Comparison of ENCODE assay signal across 7 mouse cellular contexts in genomic region chr10:59907695-59908299, GRCm38 (mm10). TPM values are rescaled to one million over a fixed set of nuclear protein-coding genes. Genes with fewer than 3 reads are reported as not detected.
DNase-seq lines count a peak whose midpoint lies in the region; ATAC-seq and TF ChIP-seq lines count a peak whose summit lies in the region.

No protein-coding gene starts in this region.

- no peaks in the 10 kb centered on the region for H3K36me3 ChIP-seq in midbrain, embryonic 11.5 days (ENCODE audit: control insufficient read depth, insufficient read depth, low read length)
- no peaks in the 10 kb centered on the region for H3K36me3 ChIP-seq in midbrain, embryonic 15.5 days (replicated peaks)
- H3K36me3 ChIP-seq in liver, embryonic 14.5 days (replicated peaks; ENCODE audit: control insufficient read depth, insufficient read depth, low read depth) = no peaks in the 10 kb centered on the region
- no peaks in the 10 kb centered on the region for H3K36me3 ChIP-seq in splenic B cell, adult 2 months (ENCODE audit: control insufficient read depth, insufficient read depth, low read length, poor library complexity, severe bottlenecking)

- DNase-seq in midbrain, embryonic 11.5 days (ENCODE audit: low spot score, missing footprints) = peak; percentile 85
- DNase-seq in adipocyte (ENCODE audit: low spot score) = peak; percentile 54
- DNase-seq in liver, embryonic 14.5 days (ENCODE audit: low read depth in 3 of 3, low spot score in 3 of 3) = no peak
- DNase-seq in splenic B cell, adult 2 months (ENCODE audit: low read depth, low spot score) = peak; percentile 79
- no peak for DNase-seq in right cerebral cortex, postnatal 10 days (ENCODE audit: low spot score in 2 of 2)

- H3K4me3 ChIP-seq in midbrain, embryonic 11.5 days (ENCODE audit: low read depth, low read length) = no peak overlapping the region
- H3K4me3 ChIP-seq in midbrain, embryonic 15.5 days = no peak overlapping the region
- no peak overlapping the region for H3K4me3 ChIP-seq in liver, embryonic 14.5 days (ENCODE audit: insufficient read depth in 1 of 2, low read depth in 2 of 2, low read length in 2 of 2)

- H3K4me1 ChIP-seq in midbrain, embryonic 11.5 days (ENCODE audit: control insufficient read depth, insufficient read depth, low read length) = peaks cover 34% of the 10 kb centered on the region
- peaks cover 26% of the 10 kb centered on the region for H3K4me1 ChIP-seq in midbrain, embryonic 15.5 days
- H3K4me1 ChIP-seq in liver, embryonic 14.5 days (replicated peaks; ENCODE audit: control insufficient read depth in 2 of 2, insufficient read depth in 2 of 2, low read length in 1 of 2) = peaks cover 3 to 12% of the 10 kb centered on the region in 2 experiments; a peak in 3 of 4 replicates

- H3K27me3 ChIP-seq in midbrain, embryonic 11.5 days (ENCODE audit: control insufficient read depth, insufficient read depth, low read length) = no peaks in the 10 kb centered on the region; the same call in 1 of the 2 replicates
- no peaks in the 10 kb centered on the region for H3K27me3 ChIP-seq in midbrain, embryonic 15.5 days (replicated peaks)
- H3K27me3 ChIP-seq in liver, embryonic 14.5 days (ENCODE audit: control insufficient read depth, insufficient read depth, low read length) = peaks cover 12% of the 10 kb centered on the region
- no peaks in the 10 kb centered on the region for H3K27me3 ChIP-seq in splenic B cell, adult 2 months (ENCODE audit: control insufficient read depth, insufficient read depth, low read length, poor library complexity, severe bottlenecking)

- no peaks in the 10 kb centered on the region for H3K9me3 ChIP-seq in midbrain, embryonic 11.5 days (ENCODE audit: control insufficient read depth, low read length)
- H3K9me3 ChIP-seq in midbrain, embryonic 15.5 days = no peaks in the 10 kb centered on the region
- H3K9me3 ChIP-seq in liver, embryonic 14.5 days (ENCODE audit: control insufficient read depth, low read length) = no peaks in the 10 kb centered on the region

- no peak for TF ChIP-seq CTCF in liver, embryonic 14.5 days (IDR thresholded peaks at IDR 0.05; ENCODE audit: low read depth)

- WGBS in midbrain, embryonic 11.5 days = 47% methylated on average over 7 of the region's 7 CpGs
- 34% methylated on average over 7 of the region's 7 CpGs for WGBS in midbrain, embryonic 15.5 days
- WGBS in liver, embryonic 14.5 days (ENCODE audit: insufficient replicate concordance) = 16% methylated on average over 7 of the region's 7 CpGs

- no peak overlapping the region for H3K27ac ChIP-seq in midbrain, embryonic 11.5 days (ENCODE audit: low read depth, low read length)
- no peak overlapping the region for H3K27ac ChIP-seq in midbrain, embryonic 15.5 days
- no peak overlapping the region for H3K27ac ChIP-seq in liver, embryonic 14.5 days

- no peak for TF ChIP-seq EP300 in liver, embryonic 14.5 days (IDR thresholded peaks at IDR 0.05; ENCODE audit: low read depth)

- H3K9ac ChIP-seq in midbrain, embryonic 11.5 days (ENCODE audit: low read length) = peak overlapping the region; percentile 30; the same call in 1 of the 2 replicates
- no peak overlapping the region for H3K9ac ChIP-seq in midbrain, embryonic 15.5 days
- no peak overlapping the region for H3K9ac ChIP-seq in liver, embryonic 14.5 days (replicated peaks)

- no peak overlapping the region for H3K4me2 ChIP-seq in midbrain, embryonic 11.5 days
- no peak overlapping the region for H3K4me2 ChIP-seq in midbrain, embryonic 15.5 days
- H3K4me2 ChIP-seq in liver, embryonic 14.5 days (ENCODE audit: low read depth) = peak overlapping the region; percentile 20; the same call in 1 of the 2 replicates

- ATAC-seq in midbrain, embryonic 11.5 days (ENCODE audit: low FRiP score) = peak; percentile 7; the same call in 1 of the 2 replicates
- no peak for ATAC-seq in midbrain, embryonic 15.5 days (replicated peaks)
- ATAC-seq in hematopoietic stem cell, adult 5-6 weeks (replicated peaks in 1 of 2; ENCODE audit: insufficient read depth in 1 of 2, low FRiP score in 2 of 2, low TSS enrichment in 1 of 2, low read depth in 1 of 2, poor library complexity in 2 of 2, severe bottlenecking in 2 of 2) = peak; percentile 63 to 71
- 0 out of 2 replicates have a peak, but pooled peaks have one; percentile 10 for ATAC-seq in liver, embryonic 14.5 days (ENCODE audit: insufficient read depth)

RNA-seq across cellular contexts. Expression of gene Dnajb12, which starts 28.4 kb away (rescaled TPM):
- 21.0 and 22.4 TPM in 2 replicates for polyA plus RNA-seq in midbrain, embryonic 11.5 days (2014; fragmentation: Nextera tagmentation; extraction: Ambion mirVana)
- polyA plus RNA-seq in midbrain, embryonic 15.5 days (2015; fragmentation: Nextera tagmentation; extraction: Ambion mirVana) = 18.0 TPM in 2 replicates
- total RNA-seq in hematopoietic stem cell, adult 5-6 weeks (2017) = 24.3 and 26.6 TPM in 2 replicates
- 9.5 and 12.4 TPM in 2 replicates for polyA plus RNA-seq in liver, embryonic 14.5 days (2012; rRNA removed)
- polyA plus RNA-seq in liver, embryonic 14.5 days (2014; fragmentation: Nextera tagmentation; extraction: Ambion mirVana) = 12.0 and 15.6 TPM in 2 replicates

RNA-seq across cellular contexts. Expression of gene Ddit4, which starts 43.8 kb away (rescaled TPM):
- 4.1 and 4.5 TPM in 2 replicates for polyA plus RNA-seq in midbrain, embryonic 11.5 days (2014; fragmentation: Nextera tagmentation; extraction: Ambion mirVana)
- polyA plus RNA-seq in midbrain, embryonic 15.5 days (2015; fragmentation: Nextera tagmentation; extraction: Ambion mirVana) = 52.6 and 59.4 TPM in 2 replicates
- total RNA-seq in hematopoietic stem cell, adult 5-6 weeks (2017) = 2.5 and 7.9 TPM in 2 replicates
- polyA plus RNA-seq in liver, embryonic 14.5 days (2012; rRNA removed) = 2.5 and 3.3 TPM in 2 replicates
- polyA plus RNA-seq in liver, embryonic 14.5 days (2014; fragmentation: Nextera tagmentation; extraction: Ambion mirVana) = 0.20 and 0.39 TPM in 2 replicates

Comparison
In these comparisons a context has a peak if more than half of its experiments do, and no peak if none do; other contexts are left out.
1. DNase-seq: peak in midbrain, embryonic 11.5 days (single experiment), adipocyte (single experiment) and splenic B cell, adult 2 months (single experiment); none in liver, embryonic 14.5 days (0 of 3) and right cerebral cortex, postnatal 10 days (0 of 2).